Mouse (Mus musculus) small intestine, adult 2 months (tissue): ENCODE results near the gene Nrf1. TPM values are rescaled to one million over a fixed set of nuclear protein-coding genes. Genes with fewer than 3 reads are reported as not detected.

Experiments
- H3K27ac ChIP-seq: fragments of 200-500 bp; 2 replicates; pipeline ENCODE4 v1.5.1; 2012; ENCODE audit warnings: low read depth, low read length, control low read depth, inconsistent platforms; ENCODE audit not compliant: insufficient read depth
- H3K27me3 ChIP-seq: fragments of 200-500 bp; 2 replicates; pipeline ENCODE4 v1.6.1; 2012; ENCODE audit warnings: mild to moderate bottlenecking, moderate library complexity, low read length, inconsistent platforms; ENCODE audit not compliant: control insufficient read depth, insufficient read depth
- H3K36me3 ChIP-seq: fragments of 200-500 bp; 2 replicates; pipeline ENCODE4 v1.6.1; 2012; ENCODE audit warnings: mild to moderate bottlenecking, low read length, control low read depth, inconsistent platforms; ENCODE audit not compliant: control insufficient read depth, insufficient read depth
- H3K4me1 ChIP-seq: fragments of 200-500 bp; 2 replicates; pipeline ENCODE4 v1.6.1; 2012; ENCODE audit warnings: low read length, inconsistent platforms, mixed read lengths; ENCODE audit not compliant: control insufficient read depth, insufficient read depth, insufficient read length
- H3K4me3 ChIP-seq: fragments of 200-500 bp; 2 replicates; pipeline ENCODE4 v1.5.1; 2012; ENCODE audit warnings: low read depth, mild to moderate bottlenecking, control low read depth, inconsistent platforms, low read length, moderate library complexity
- CTCF ChIP-seq: fragments of 200-500 bp; IDR thresholded peaks from 2 replicates; pipeline ENCODE4 v1.5.1; 2012; ENCODE audit warnings: low read depth, mild to moderate bottlenecking, control low read depth, inconsistent platforms, low read length, moderate library complexity, mixed read lengths; ENCODE audit not compliant: insufficient replicate concordance, insufficient read length; ENCODE audit errors: extremely low read depth
- POLR2A ChIP-seq: fragments of 200-500 bp; IDR thresholded peaks from 2 replicates; pipeline ENCODE4 v1.6.1; 2012; ENCODE audit warnings: low read depth, mild to moderate bottlenecking, control low read depth, inconsistent platforms, low read length, moderate library complexity
- WGBS: fragments of 180-500 bp; shearing (Covaris S2); methylation state at CpG from one replicate; pipeline ENCODE4 v1.1.7; 2018; 5-methylcytosine and 5-hydroxymethylcytosine counted together
- polyA plus RNA-seq: library from polyadenylated mRNA; depleted of rRNA; stranded (reverse); fragments of >200 nt; gene quantifications from 2 replicates; pipeline ENCODE4 v1.2.3, GENCODE M21; 2012

Gene Nrf1
- polyA plus RNA-seq, 1 experiment: 21.6 TPM

DNA sequence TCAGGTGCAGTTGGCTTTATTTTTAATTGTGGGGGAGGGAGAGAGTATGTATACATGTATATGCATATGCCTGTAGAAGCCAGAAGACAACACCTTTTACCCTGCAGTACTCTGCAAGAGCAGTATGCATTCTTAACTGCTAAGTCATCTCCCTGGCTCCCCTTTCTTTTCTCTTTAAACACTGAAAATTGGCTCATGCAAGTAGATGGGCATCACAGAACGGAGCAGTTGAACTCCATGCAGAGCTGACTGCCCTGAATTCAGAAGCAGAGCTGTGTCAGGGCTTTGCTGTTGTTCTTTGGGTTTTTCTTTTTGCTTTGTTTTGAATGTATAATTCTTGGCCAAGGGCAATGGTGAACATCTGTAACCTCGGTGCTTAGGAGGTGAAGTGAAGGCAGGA is 58.3 kb downstream of the Nrf1 start:
- peaks cover 40% of the 10 kb centered on the region for H3K36me3 ChIP-seq
- H3K4me1 ChIP-seq: no peaks in the 10 kb centered on the region
- H3K4me3 ChIP-seq: no peak overlapping the region
- H3K27ac ChIP-seq: no peak overlapping the region
- no peaks in the 10 kb centered on the region for H3K27me3 ChIP-seq
- TF ChIP-seq CTCF: no peak
- TF ChIP-seq POLR2A: no peak
- 91% methylated on average over 2 of the region's 2 CpGs for WGBS

- Histone ChIP-seq H3K4me3 (no peak overlapping the region), H3K4me1 (no peaks in the 10 kb centered on the region), H3K27ac (no peak overlapping the region), H3K27me3 (no peaks in the 10 kb centered on the region), H3K36me3 (peaks cover 32% of the 10 kb centered on the region)
- 77% methylated on average over 2 of the region's 2 CpGs for WGBS
- TF ChIP-seq POLR2A: no peak
- no peak for TF ChIP-seq CTCF
These were observed 59.7 kb downstream of the Nrf1 start for GRCm38 (mm10) chr6:30107456-30107855.

GRCm38 (mm10) chr6:30109820-30110502 is 62.2 kb downstream of the Nrf1 start:
- H3K27me3 ChIP-seq: no peaks in the 10 kb centered on the region
- H3K4me3 ChIP-seq: no peak overlapping the region
- no peak for TF ChIP-seq CTCF
- no peak for TF ChIP-seq POLR2A
- 92% methylated on average over 10 of the region's 10 CpGs for WGBS
- H3K4me1 ChIP-seq: no peaks in the 10 kb centered on the region
- peaks cover 31% of the 10 kb centered on the region for H3K36me3 ChIP-seq
- no peak overlapping the region for H3K27ac ChIP-seq

GRCm38 (mm10) chr6:30112349-30113132 is 64.8 kb downstream of the Nrf1 start:
- no peaks in the 10 kb centered on the region for H3K27me3 ChIP-seq
- H3K27ac ChIP-seq: no peak overlapping the region
- WGBS: 97% methylated on average over 4 of the region's 4 CpGs
- H3K36me3 ChIP-seq: peaks cover 46% of the 10 kb centered on the region
- no peaks in the 10 kb centered on the region for H3K4me1 ChIP-seq
- no peak overlapping the region for H3K4me3 ChIP-seq
- TF ChIP-seq CTCF (no peak), POLR2A (no peak)

DNA sequence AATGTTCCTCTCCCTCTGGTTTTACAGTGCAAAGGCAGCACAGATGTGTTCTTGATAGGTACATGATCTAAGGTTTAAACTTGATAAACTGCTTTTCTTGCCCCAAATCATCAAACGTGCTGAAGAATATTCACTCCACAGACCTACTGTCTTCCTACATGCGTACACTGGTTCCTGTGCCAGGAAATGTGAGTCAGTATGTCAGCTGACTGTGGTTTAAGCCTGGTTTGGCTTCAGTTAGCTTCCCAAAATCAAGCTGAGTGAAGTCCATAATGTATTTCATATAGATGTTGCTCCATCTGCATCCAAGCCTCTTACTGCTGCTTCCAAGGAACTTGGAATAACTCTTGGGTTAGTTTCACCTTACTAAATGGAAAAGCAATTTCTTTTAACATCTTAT is 66.3 kb downstream of the Nrf1 start:
- no peak for TF ChIP-seq POLR2A
- TF ChIP-seq CTCF: no peak
- Histone ChIP-seq H3K27ac (no peak overlapping the region), H3K4me1 (no peaks in the 10 kb centered on the region), H3K36me3 (peaks cover 49% of the 10 kb centered on the region), H3K4me3 (no peak overlapping the region), H3K27me3 (no peaks in the 10 kb centered on the region)
- WGBS: 82% methylated on average over 2 of the region's 2 CpGs

GRCm38 (mm10) chr6:30121152-30121551 is 73.4 kb downstream of the Nrf1 start:
- Histone ChIP-seq H3K27me3 (no peaks in the 10 kb centered on the region), H3K4me1 (no peaks in the 10 kb centered on the region), H3K27ac (no peak overlapping the region), H3K36me3 (peaks cover 53% of the 10 kb centered on the region), H3K4me3 (no peak overlapping the region)
- TF ChIP-seq POLR2A (no peak), CTCF (no peak)
- 92% methylated on average over 2 of the region's 2 CpGs for WGBS

- no peak overlapping the region for H3K4me3 ChIP-seq
- H3K27me3 ChIP-seq: no peaks in the 10 kb centered on the region
- H3K36me3 ChIP-seq: peaks cover 52% of the 10 kb centered on the region
- H3K27ac ChIP-seq: no peak overlapping the region
- TF ChIP-seq CTCF (no peak), POLR2A (no peak)
- H3K4me1 ChIP-seq: no peaks in the 10 kb centered on the region
- WGBS: 88% methylated on average over 1 of the region's 1 CpGs
These were observed 73.8 kb downstream of the Nrf1 start for GRCm38 (mm10) chr6:30121600-30121999.
